Mouse (Mus musculus) C2C12 (cell line): Measurements from ENCODE around the gene Diras2. TPM values are rescaled to one million over a fixed set of nuclear protein-coding genes. Genes with fewer than 3 reads are reported as not detected.

Experiments
- H3K27me3 ChIP-seq: one replicate; pipeline ENCODE4 v1.6.1; 2011; ENCODE audit not compliant: control insufficient read depth, insufficient read depth, insufficient read length
- H3K36me3 ChIP-seq: one replicate; pipeline ENCODE4 v1.6.1; 2011; ENCODE audit not compliant: control insufficient read depth, insufficient read depth
- H3K4me3 ChIP-seq: one replicate; pipeline ENCODE4 v1.5.1; 2011; ENCODE audit warnings: mild to moderate bottlenecking, control low read depth; ENCODE audit not compliant: poor library complexity, insufficient read depth, severe bottlenecking
- H3K79me2 ChIP-seq: one replicate; pipeline ENCODE4 v1.6.1; 2011; ENCODE audit not compliant: control insufficient read depth, insufficient read depth
- H3K79me3 ChIP-seq: one replicate; pipeline ENCODE4 v1.6.1; 2011; ENCODE audit warnings: low read depth, control low read depth
- H3ac ChIP-seq: one replicate; pipeline ENCODE3; 2011; ENCODE audit warnings: low read depth; ENCODE audit not compliant: control insufficient read depth, insufficient read length
- CEBPB ChIP-seq: IDR thresholded peaks from one replicate; pipeline ENCODE4 v1.6.1; 2011; ENCODE audit warnings: low read depth, mild to moderate bottlenecking, control low read depth, moderate library complexity
- CTCF ChIP-seq: IDR thresholded peaks from one replicate; pipeline ENCODE4 v1.5.1; 2011; ENCODE audit not compliant: control insufficient read depth, insufficient read depth, insufficient read length
- FOSL1 ChIP-seq: IDR thresholded peaks from one replicate; pipeline ENCODE4 v1.8.0; 2011; ENCODE audit warnings: mild to moderate bottlenecking, low read length; ENCODE audit not compliant: poor library complexity, insufficient read depth, severe bottlenecking
- MAX ChIP-seq: IDR thresholded peaks from one replicate; pipeline ENCODE4 v1.6.1; 2011; ENCODE audit warnings: mild to moderate bottlenecking, control low read depth
- MYOD1 ChIP-seq: IDR thresholded peaks from one replicate; pipeline ENCODE4 v1.6.1; 2011; ENCODE audit warnings: low read depth; ENCODE audit not compliant: control insufficient read depth, insufficient read length
- MYOG ChIP-seq: IDR thresholded peaks from one replicate; pipeline ENCODE4 v1.6.1; 2011; ENCODE audit not compliant: control insufficient read depth, insufficient read length; ENCODE audit errors: extremely low read depth
- USF1 ChIP-seq: IDR thresholded peaks from one replicate; pipeline ENCODE4 v1.6.1; 2011; ENCODE audit warnings: low read depth, mild to moderate bottlenecking, control low read depth, moderate library complexity
- polyA plus RNA-seq: library from polyadenylated mRNA; unstranded; fragments of >200 nt; fragmentation: generic; extraction: Trizol; gene quantifications from one replicate; pipeline ENCODE4 v1.2.1, GENCODE M21; 2012; ENCODE audit warnings: missing spikeins

Gene Diras2
- polyA plus RNA-seq, 1 experiment = 0.15 TPM

DNA sequence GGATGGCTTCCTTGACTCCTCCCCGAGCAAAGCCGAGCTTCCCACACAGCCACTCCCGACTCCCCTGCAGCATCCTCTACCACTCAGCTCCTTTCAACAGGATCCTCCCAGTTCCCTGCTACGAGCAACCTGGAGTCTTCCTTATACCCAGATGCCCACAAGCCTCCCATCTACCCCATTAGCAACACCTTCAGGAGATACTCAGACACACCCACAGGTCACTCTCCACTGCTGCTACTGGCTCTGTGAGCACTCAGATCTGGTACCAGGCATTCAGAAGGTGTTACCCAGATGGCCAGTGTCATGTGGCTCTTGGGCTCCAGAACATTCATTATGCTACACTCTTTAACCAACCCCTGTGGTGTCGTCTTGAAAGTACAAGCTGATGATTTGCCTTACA is 11.7 kb downstream of the Diras2 start:
- no peaks in the 10 kb centered on the region for H3K27me3 ChIP-seq
- no peaks in the 10 kb centered on the region for H3K79me2 ChIP-seq
- no peak overlapping the region for H3ac ChIP-seq
- H3K79me3 ChIP-seq = no peaks in the 10 kb centered on the region
- H3K36me3 ChIP-seq = no peaks in the 10 kb centered on the region
- no peak for TF ChIP-seq CEBPB
- no peak for TF ChIP-seq CTCF
- TF ChIP-seq MAX = no peak
- no peak overlapping the region for H3K4me3 ChIP-seq

GRCm38 (mm10) chr13:52518377-52518776 is 12.7 kb downstream of the Diras2 start:
- H3K4me3 ChIP-seq = no peak overlapping the region
- H3K36me3 ChIP-seq = no peaks in the 10 kb centered on the region
- H3K27me3 ChIP-seq = no peaks in the 10 kb centered on the region
- H3K79me2 ChIP-seq = no peaks in the 10 kb centered on the region
- H3K79me3 ChIP-seq = no peaks in the 10 kb centered on the region
- TF ChIP-seq USF1 (no peak), CTCF (no peak), MAX (no peak), MYOG (no peak), FOSL1 (no peak)
- no peak overlapping the region for H3ac ChIP-seq

DNA sequence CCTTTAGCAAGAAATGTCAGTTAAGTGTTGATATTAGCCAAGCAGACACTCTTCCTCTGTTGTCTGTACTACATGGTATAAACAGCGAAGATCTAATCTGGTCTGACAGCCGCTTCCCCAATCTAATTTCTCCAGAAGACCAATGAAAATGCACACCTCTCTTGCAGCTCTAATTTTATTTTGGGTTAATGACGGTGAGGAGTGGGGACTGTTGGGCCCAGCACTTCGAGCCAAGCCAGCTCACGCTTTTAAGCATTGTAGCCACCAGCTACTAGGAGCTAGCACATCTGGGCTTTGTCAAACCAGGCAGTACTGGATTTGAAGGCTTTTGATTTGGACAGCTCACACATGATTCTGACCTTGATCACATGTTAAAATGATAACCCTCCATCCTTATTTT is 14.1 kb downstream of the Diras2 start:
- Histone ChIP-seq H3K79me2 (no peaks in the 10 kb centered on the region), H3K4me3 (no peak overlapping the region), H3ac (no peak overlapping the region), H3K27me3 (no peaks in the 10 kb centered on the region), H3K36me3 (no peaks in the 10 kb centered on the region), H3K79me3 (no peaks in the 10 kb centered on the region)
- TF ChIP-seq MAX = no peak
- TF ChIP-seq MYOG = no peak
- TF ChIP-seq FOSL1 = no peak
- TF ChIP-seq CTCF = no peak
- TF ChIP-seq MYOD1 = no peak
- no peak for TF ChIP-seq USF1
- TF ChIP-seq CEBPB = no peak

DNA sequence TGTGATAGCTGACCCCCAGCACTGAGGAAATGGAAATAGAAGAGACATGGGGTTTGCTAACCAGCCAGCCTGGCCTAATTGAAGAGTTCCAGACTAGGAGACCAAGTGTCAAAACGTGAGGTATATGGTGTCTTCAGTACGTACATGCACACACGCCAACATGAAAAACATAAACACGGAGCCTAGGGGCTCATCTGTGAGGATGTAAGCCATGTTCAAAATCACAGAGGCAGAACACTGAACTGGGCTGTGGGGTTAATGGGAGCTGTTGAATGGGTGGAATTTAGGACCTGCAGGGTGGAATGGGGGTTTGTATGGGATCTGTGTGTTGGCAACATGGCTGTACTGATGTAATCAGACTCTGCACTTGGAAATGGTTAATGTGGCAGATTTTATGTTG is 14.5 kb downstream of the Diras2 start:
- Histone ChIP-seq H3K79me2 (no peaks in the 10 kb centered on the region), H3K4me3 (no peak overlapping the region), H3K36me3 (no peaks in the 10 kb centered on the region), H3K79me3 (no peaks in the 10 kb centered on the region), H3ac (no peak overlapping the region), H3K27me3 (no peaks in the 10 kb centered on the region)
- TF ChIP-seq FOSL1 (no peak), MYOG (no peak), USF1 (no peak), CTCF (no peak), CEBPB (no peak), MYOD1 (no peak), MAX (no peak)

- H3K36me3 ChIP-seq = no peaks in the 10 kb centered on the region
- TF ChIP-seq USF1 (no peak), MYOD1 (no peak), MAX (no peak), CTCF (no peak), FOSL1 (no peak), MYOG (no peak), CEBPB (no peak)
- H3ac ChIP-seq = no peak overlapping the region
- H3K27me3 ChIP-seq = no peaks in the 10 kb centered on the region
- no peaks in the 10 kb centered on the region for H3K79me2 ChIP-seq
- no peaks in the 10 kb centered on the region for H3K79me3 ChIP-seq
- no peak overlapping the region for H3K4me3 ChIP-seq
Observed at GRCm38 (mm10) chr13:52516051-52516450, 15.0 kb downstream of the Diras2 start.

- Histone ChIP-seq H3ac (no peak overlapping the region), H3K79me3 (no peaks in the 10 kb centered on the region), H3K36me3 (no peaks in the 10 kb centered on the region), H3K4me3 (no peak overlapping the region), H3K79me2 (no peaks in the 10 kb centered on the region), H3K27me3 (no peaks in the 10 kb centered on the region)
- no peak for TF ChIP-seq CTCF
- TF ChIP-seq MYOD1 = no peak
- TF ChIP-seq MYOG = no peak
- TF ChIP-seq FOSL1 = no peak
- no peak for TF ChIP-seq USF1
- no peak for TF ChIP-seq MAX
- TF ChIP-seq CEBPB = no peak
Observed at GRCm38 (mm10) chr13:52513554-52513953, 17.5 kb downstream of the Diras2 start.
